Mouse (Mus musculus) testis, adult 2 months (tissue): ENCODE results near the gene Akt2. TPM values are rescaled to one million over a fixed set of nuclear protein-coding genes. Genes with fewer than 3 reads are reported as not detected.
"Not testable (repeated sequence)": the region's sequence is repeated elsewhere in the genome, so short reads cannot be mapped to it uniquely, and the experiment has no call there.

ENCODE experiments used
- H3K27ac ChIP-seq: fragments of 200-500 bp; 2 replicates; pipeline ENCODE4 v1.5.1; 2012; ENCODE audit warnings: low read depth, low read length; ENCODE audit not compliant: control insufficient read depth, insufficient read depth
- H3K27me3 ChIP-seq: fragments of 200-500 bp; 2 replicates; pipeline ENCODE4 v1.6.1; 2012; ENCODE audit warnings: mild to moderate bottlenecking, low read length, moderate library complexity; ENCODE audit not compliant: control insufficient read depth, insufficient read depth
- H3K36me3 ChIP-seq: fragments of 200-500 bp; 2 replicates; pipeline ENCODE4 v1.6.1; 2012; ENCODE audit warnings: mild to moderate bottlenecking, low read length; ENCODE audit not compliant: control insufficient read depth, insufficient read depth
- H3K4me1 ChIP-seq: fragments of 200-500 bp; 2 replicates; pipeline ENCODE4 v1.6.1; 2012; ENCODE audit warnings: low read length; ENCODE audit not compliant: control insufficient read depth, insufficient read depth
- H3K4me3 ChIP-seq: fragments of 200-500 bp; 2 replicates; pipeline ENCODE4 v1.5.1; 2012; ENCODE audit warnings: low read depth, mild to moderate bottlenecking, low read length, moderate library complexity, mixed read lengths; ENCODE audit not compliant: control insufficient read depth
- CTCF ChIP-seq: fragments of 200-500 bp; IDR thresholded peaks from 2 replicates; pipeline ENCODE4 v1.5.1; 2012; ENCODE audit warnings: low read depth, mild to moderate bottlenecking, inconsistent platforms, low read length, moderate library complexity; ENCODE audit not compliant: control insufficient read depth, insufficient read depth, insufficient replicate concordance
- POLR2A ChIP-seq: fragments of 200-500 bp; IDR thresholded peaks from 2 replicates; pipeline ENCODE4 v1.6.1; 2012; ENCODE audit warnings: low read depth, mild to moderate bottlenecking, inconsistent platforms, low read length, moderate library complexity; ENCODE audit not compliant: control insufficient read depth
- polyA plus RNA-seq: library from polyadenylated mRNA; depleted of rRNA; stranded (reverse); fragments of >200 nt; gene quantifications from 2 replicates; pipeline ENCODE4 v1.2.3, GENCODE M21; 2012

The Akt2 gene
- polyA plus RNA-seq, 1 experiment, result 58.7 TPM

DNA sequence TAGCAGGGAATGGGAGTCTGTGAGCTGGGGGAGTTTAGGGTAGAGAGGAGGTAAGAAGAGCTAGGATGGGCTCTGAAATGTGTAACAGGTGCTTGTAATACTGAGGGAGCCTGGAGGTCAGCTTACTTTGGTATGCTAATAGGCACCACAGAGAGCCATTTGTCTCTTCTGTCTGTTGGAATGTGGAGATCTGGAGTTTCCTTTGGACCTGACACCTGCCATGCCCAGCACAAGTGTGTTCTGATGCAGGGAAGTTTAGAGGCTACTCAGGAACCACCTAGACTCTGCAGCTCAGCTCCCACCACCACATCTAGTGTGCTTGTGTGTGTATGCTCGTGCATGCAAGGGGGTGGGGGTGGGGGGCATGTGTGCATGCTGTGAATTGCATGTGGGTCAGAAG is 30.9 kb downstream of the Akt2 start:
- Histone ChIP-seq H3K4me3 (no peak overlapping the region), H3K27me3 (no peaks in the 10 kb centered on the region), H3K4me1 (no peaks in the 10 kb centered on the region), H3K27ac (no peak overlapping the region), H3K36me3 (peaks cover 2% of the 10 kb centered on the region)
- no peak for TF ChIP-seq CTCF
- TF ChIP-seq POLR2A, result no peak

GRCm38 (mm10) chr7:27624967-27625366 is 33.6 kb downstream of the Akt2 start:
- H3K4me3 ChIP-seq, result no peak overlapping the region
- H3K27me3 ChIP-seq, result no peaks in the 10 kb centered on the region
- H3K4me1 ChIP-seq, result no peaks in the 10 kb centered on the region
- H3K36me3 ChIP-seq, result peaks cover 2% of the 10 kb centered on the region
- TF ChIP-seq CTCF (no peak), POLR2A (no peak)
- H3K27ac ChIP-seq, result no peak overlapping the region

- TF ChIP-seq POLR2A, result no peak
- TF ChIP-seq CTCF, result no peak
- no peak overlapping the region for H3K4me3 ChIP-seq
- H3K36me3 ChIP-seq, result peaks cover 1% of the 10 kb centered on the region
- no peaks in the 10 kb centered on the region for H3K27me3 ChIP-seq
- H3K4me1 ChIP-seq, result no peaks in the 10 kb centered on the region
- H3K27ac ChIP-seq, result no peak overlapping the region
These were observed 36.4 kb downstream of the Akt2 start for GRCm38 (mm10) chr7:27627707-27628106.

DNA sequence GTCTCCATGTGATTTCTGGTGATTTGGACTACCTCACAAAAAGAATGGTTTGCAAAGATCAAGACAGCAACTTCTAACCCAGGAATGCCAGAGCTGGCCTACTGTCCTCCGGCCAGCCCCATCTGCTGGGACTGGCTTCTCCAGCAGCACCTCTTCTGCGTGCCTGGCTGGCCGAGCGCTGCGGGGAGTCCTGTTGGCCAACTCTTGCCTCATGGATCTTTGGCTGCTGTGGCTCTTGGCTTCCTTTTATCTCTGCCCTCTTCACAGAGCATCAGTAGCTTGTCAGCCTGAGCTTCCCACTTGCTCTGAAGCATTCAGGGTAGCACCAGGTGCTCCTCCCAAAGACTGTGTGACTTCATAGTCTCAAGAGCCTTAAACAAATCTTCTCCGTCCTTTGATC is 36.8 kb downstream of the Akt2 start:
- peaks cover 1% of the 10 kb centered on the region for H3K36me3 ChIP-seq
- no peaks in the 10 kb centered on the region for H3K27me3 ChIP-seq
- H3K4me3 ChIP-seq, result no peak overlapping the region
- H3K27ac ChIP-seq, result no peak overlapping the region
- TF ChIP-seq CTCF (no peak), POLR2A (no peak)
- H3K4me1 ChIP-seq, result no peaks in the 10 kb centered on the region

- H3K27ac ChIP-seq, H3K4me1 ChIP-seq, H3K27me3 ChIP-seq, H3K36me3 ChIP-seq, H3K4me3 ChIP-seq: not testable (repeated sequence)
These were observed 37.5 kb downstream of the Akt2 start for GRCm38 (mm10) chr7:27628816-27629215.

- Histone ChIP-seq H3K27ac (no peak overlapping the region), H3K27me3 (no peaks in the 10 kb centered on the region), H3K36me3 (peaks cover 1% of the 10 kb centered on the region), H3K4me3 (no peak overlapping the region), H3K4me1 (no peaks in the 10 kb centered on the region)
- no peak for TF ChIP-seq CTCF
- TF ChIP-seq POLR2A, result no peak
These were observed 40.1 kb downstream of the Akt2 start for GRCm38 (mm10) chr7:27631439-27631838.

DNA sequence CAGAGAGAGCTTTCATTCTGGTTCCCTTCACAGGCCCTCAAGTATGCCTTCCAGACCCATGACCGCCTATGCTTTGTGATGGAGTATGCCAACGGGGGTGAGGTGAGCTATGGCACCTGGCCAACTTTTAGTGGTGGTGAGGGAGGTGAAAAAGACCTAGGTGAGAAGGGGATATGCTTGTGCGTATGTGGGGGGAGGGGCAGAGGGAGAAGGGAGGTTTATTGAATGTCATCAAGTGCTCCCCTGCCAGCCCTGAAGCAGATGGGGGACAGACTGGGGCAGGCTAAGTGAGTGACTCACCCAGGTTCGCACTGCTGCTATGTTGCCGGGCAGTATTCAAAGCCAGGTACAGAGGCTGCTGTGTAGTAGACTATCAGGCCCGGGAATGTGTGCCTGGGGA is 41.8 kb downstream of the Akt2 start:
- TF ChIP-seq POLR2A (no peak), CTCF (no peak)
- peaks cover 1% of the 10 kb centered on the region for H3K36me3 ChIP-seq
- no peaks in the 10 kb centered on the region for H3K4me1 ChIP-seq
- no peak overlapping the region for H3K4me3 ChIP-seq
- H3K27me3 ChIP-seq, result no peaks in the 10 kb centered on the region
- H3K27ac ChIP-seq, result no peak overlapping the region

DNA sequence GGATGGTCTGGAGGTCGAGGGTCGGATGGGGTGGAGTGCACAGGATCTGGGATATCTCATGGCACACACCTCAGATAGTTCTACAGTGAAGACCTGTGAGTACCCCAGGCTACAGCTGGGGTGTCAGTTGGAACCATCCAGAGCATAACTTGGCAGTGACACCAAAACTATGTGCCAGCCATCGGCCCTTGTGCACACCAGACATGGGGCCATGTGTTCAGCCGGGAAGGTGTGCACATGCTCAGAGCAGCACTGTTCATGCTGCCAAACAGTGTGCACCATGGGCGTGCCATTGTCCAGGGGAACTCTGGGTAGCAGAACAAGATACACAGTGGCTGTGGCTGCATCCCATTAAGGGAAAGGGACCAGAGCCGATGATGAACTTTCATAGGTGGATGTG is 43.3 kb downstream of the Akt2 start:
- peaks cover 1% of the 10 kb centered on the region for H3K36me3 ChIP-seq

DNA sequence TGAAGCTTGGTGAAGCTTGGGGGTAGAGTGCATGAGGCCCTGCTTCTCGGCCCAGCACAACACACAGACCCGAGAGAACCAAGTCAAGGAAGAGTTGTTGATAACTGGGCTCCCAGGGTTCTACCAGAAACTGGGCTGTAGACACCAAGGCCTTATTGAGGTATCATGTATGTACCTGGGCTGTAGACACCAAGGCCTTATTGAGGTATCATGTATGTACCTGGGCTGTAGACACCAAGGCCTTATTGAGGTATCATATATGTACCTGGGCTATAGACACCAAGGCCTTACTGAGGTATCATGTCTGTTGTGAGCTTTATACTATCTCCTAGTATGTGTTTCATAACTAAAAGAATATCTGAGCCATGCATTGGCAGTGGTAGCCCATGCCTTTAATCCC is 43.7 kb downstream of the Akt2 start:
- not testable (repeated sequence) for H3K27ac ChIP-seq, H3K4me3 ChIP-seq, H3K4me1 ChIP-seq, H3K36me3 ChIP-seq, H3K27me3 ChIP-seq

More for the DNA sequence above, 43.3 kb downstream of the Akt2 start:
- TF ChIP-seq POLR2A (no peak), CTCF (no peak)
- H3K27me3 ChIP-seq, result no peaks in the 10 kb centered on the region
- H3K4me1 ChIP-seq, result no peaks in the 10 kb centered on the region
- H3K27ac ChIP-seq, result no peak overlapping the region
- H3K4me3 ChIP-seq, result no peak overlapping the region
